Mouse (Mus musculus) C2C12 (cell line): ENCODE measurements around the gene Pecr.

Experiments
- CEBPB ChIP-seq: IDR thresholded peaks from one replicate; pipeline ENCODE4 v1.6.1; 2011; ENCODE audit warnings: low read depth, mild to moderate bottlenecking, control low read depth, moderate library complexity
- CTCF ChIP-seq: IDR thresholded peaks from one replicate; pipeline ENCODE4 v1.5.1; 2011; ENCODE audit not compliant: control insufficient read depth, insufficient read depth, insufficient read length
- FOSL1 ChIP-seq: IDR thresholded peaks from one replicate; pipeline ENCODE4 v1.8.0; 2011; ENCODE audit warnings: mild to moderate bottlenecking, low read length; ENCODE audit not compliant: poor library complexity, insufficient read depth, severe bottlenecking
- MAX ChIP-seq: IDR thresholded peaks from one replicate; pipeline ENCODE4 v1.6.1; 2011; ENCODE audit warnings: mild to moderate bottlenecking, control low read depth
- MYOD1 ChIP-seq: IDR thresholded peaks from one replicate; pipeline ENCODE4 v1.6.1; 2011; ENCODE audit warnings: low read depth; ENCODE audit not compliant: control insufficient read depth, insufficient read length
- MYOG ChIP-seq: IDR thresholded peaks from one replicate; pipeline ENCODE4 v1.6.1; 2011; ENCODE audit not compliant: control insufficient read depth, insufficient read length; ENCODE audit errors: extremely low read depth
- USF1 ChIP-seq: IDR thresholded peaks from one replicate; pipeline ENCODE4 v1.6.1; 2011; ENCODE audit warnings: low read depth, mild to moderate bottlenecking, control low read depth, moderate library complexity

DNA sequence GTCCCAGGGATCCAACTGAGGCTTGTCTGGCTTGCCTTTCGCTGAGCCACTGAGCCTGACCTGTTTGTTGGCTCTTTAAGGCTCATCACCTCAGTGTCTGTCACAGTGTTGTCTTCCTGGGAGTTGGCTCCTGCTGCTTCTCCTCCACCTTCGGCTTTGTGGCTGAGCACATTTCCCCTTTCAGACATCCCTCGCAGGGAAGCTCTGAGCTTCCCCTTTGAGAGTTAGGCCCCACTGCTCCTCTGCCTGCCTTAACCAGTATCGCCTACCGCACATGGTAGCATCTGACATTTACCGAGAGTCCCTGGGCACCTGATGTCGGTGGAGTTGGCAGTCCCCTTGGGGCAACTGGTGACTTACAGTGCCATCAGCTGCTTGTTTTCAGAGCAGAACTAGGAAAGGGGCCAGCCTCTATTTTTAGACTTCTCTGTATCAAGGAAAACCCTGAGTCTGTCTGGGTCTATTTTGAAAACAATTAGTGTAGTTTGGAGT, 69.6 kb downstream of the Pecr start:
- TF ChIP-seq USF1 (no peak), CTCF (no peak), MAX (no peak), CEBPB (no peak), FOSL1 (no peak), MYOD1 (no peak), MYOG (no peak)
